Mouse (Mus musculus) cerebellum, adult 2 months (tissue): ENCODE results near the gene Olfr486.
"Not testable (repeated sequence)": the region's sequence is repeated elsewhere in the genome, so short reads cannot be mapped to it uniquely, and the experiment has no call there.

Source experiments
- CTCF ChIP-seq: fragments of 200-500 bp; IDR thresholded peaks from 2 replicates; pipeline ENCODE4 v1.5.1; 2011; ENCODE audit warnings: low read depth, mild to moderate bottlenecking, control low read depth, low read length, moderate library complexity, borderline replicate concordance; ENCODE audit not compliant: insufficient read depth
- POLR2A ChIP-seq: fragments of 200-500 bp; IDR thresholded peaks from 2 replicates; pipeline ENCODE4 v1.6.1; 2011; ENCODE audit warnings: low read length, control low read depth, borderline replicate concordance; ENCODE audit not compliant: insufficient read depth

GRCm38 (mm10) chr7:108172642-108173041 is at the start of gene Olfr486:
- TF ChIP-seq CTCF, POLR2A: not testable (repeated sequence)
